Mouse (Mus musculus) colon, adult 2 months (tissue): ENCODE data around the gene Gm6460. TPM values are rescaled to one million over a fixed set of nuclear protein-coding genes. Genes with fewer than 3 reads are reported as not detected.

ENCODE experiments used
- polyA plus RNA-seq: library from polyadenylated mRNA; depleted of rRNA; stranded (reverse); fragments of >200 nt; gene quantifications from 2 replicates; pipeline ENCODE4 v1.2.3, GENCODE M21; 2012; rRNA removed

Gm6460 gene
- not detected in 2 replicates for polyA plus RNA-seq

DNA sequence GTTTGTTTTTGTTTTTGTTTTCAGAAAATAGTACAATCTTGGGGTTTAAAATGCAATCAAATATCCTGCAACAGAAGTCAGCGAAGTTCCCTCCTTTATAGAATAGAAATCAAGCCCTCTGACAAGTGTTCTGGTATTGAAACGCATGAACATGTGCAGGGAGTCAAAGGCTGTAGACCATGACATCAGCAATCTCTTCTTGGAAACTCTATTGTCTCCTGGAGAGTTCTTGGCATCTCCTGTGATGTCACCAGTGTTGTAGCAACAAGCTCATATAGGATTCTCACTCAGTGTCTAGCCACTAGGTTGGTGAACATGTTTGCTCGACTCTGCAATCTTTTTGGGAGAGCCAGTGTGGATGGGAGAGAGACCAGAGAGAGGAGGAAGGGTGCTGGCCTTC lies at the start of gene Gm6460:
TSS of gene Gm6460 (plus strand) at position 301 of the 400 bp plus-strand sequence.

Other genes starting within 250 kb of the Gm6460 start
- gene Gm8897, start 178.5 kb upstream of the Gm6460 start, polyA plus RNA-seq = not detected in 2 replicates
- not detected in 2 replicates for gene Gm8906, start 92.2 kb upstream of the Gm6460 start, polyA plus RNA-seq
- gene Gm8922, start 87.0 kb downstream of the Gm6460 start, polyA plus RNA-seq = not detected in 2 replicates
- gene Gm8926, start 175.6 kb downstream of the Gm6460 start, polyA plus RNA-seq = not detected in 2 replicates